Mouse (Mus musculus) lung, adult 2 months (tissue): ENCODE results near the gene Aip.

Experiments used
- CTCF ChIP-seq: fragments of 200-500 bp; IDR thresholded peaks from 2 replicates; pipeline ENCODE4 v1.5.1; 2011; ENCODE audit warnings: mild to moderate bottlenecking, low read length, control low read depth; ENCODE audit not compliant: insufficient read depth
- POLR2A ChIP-seq: fragments of 200-500 bp; IDR thresholded peaks from 2 replicates; pipeline ENCODE4 v1.6.1; 2011; ENCODE audit warnings: low read depth, mild to moderate bottlenecking, control low read depth, low read length, borderline replicate concordance; ENCODE audit errors: extremely low read depth

- TF ChIP-seq POLR2A (no peak), CTCF (no peak)
These were observed 20.3 kb upstream of the Aip start for GRCm38 (mm10) chr19:4145936-4146335.
